Mouse (Mus musculus) T-helper 17 cell (primary cell): ENCODE measurements at regions not wholly inside any gene's neighbourhood (a gene's known extent, or its start where the extent isn't known, plus 50 kb on each side); places are given as distances from the start of the nearest gene placed in this dataset.

ENCODE experiments used
- in situ Hi-C, 2 experiments: fragments of 300-600 bp; cut with MboI, MseI; formaldehyde crosslinking; loops; 1 replicate in 1 of 2; 2 replicates in 1 of 2; pipeline ENCODE4 v1.15.1; 2025; ENCODE audit warnings: high pct_unique_total_duplicates in 2 of 2

DNA sequence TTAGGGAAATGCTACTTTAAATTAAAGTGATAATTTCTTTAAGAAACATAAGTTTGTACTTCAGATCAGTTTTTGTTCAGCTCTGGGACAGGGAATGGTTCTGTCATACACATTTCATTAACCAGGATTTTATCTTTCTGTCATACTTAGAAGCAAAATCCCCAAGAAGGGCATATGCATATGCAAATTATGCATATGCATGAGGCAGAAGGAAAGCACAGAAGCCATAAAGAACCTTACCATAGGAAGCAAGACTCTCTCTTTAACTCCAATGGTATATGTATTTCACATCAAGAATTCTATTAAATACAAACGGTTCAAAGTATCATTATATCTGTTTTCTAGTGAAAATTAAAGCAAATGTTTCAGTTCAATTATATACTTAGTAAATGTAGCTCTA lies 381.5 kb downstream of the Kcnj3 start:
- in situ Hi-C loops: no loop called here

DNA sequence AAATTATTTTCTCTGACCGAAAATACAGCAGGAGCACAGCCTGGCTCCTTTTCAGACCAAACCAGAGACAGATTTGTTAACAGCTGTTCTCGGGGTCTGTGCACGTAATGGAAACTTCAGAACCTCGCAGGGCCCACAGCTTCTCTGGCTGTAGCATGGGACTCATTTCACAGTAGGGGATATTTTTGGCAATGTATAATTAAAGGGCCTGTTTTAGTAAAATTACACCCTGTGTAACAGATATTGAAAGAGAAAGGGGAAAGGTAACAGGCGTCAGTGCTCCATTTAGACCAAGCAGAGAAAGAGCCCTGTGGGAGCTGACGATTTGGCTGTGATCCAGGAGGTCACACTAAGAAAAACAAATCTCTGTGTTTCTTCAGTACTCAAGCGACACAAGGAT lies 382.4 kb downstream of the Kcnj3 start:
- in situ Hi-C loops: no loop called here

DNA sequence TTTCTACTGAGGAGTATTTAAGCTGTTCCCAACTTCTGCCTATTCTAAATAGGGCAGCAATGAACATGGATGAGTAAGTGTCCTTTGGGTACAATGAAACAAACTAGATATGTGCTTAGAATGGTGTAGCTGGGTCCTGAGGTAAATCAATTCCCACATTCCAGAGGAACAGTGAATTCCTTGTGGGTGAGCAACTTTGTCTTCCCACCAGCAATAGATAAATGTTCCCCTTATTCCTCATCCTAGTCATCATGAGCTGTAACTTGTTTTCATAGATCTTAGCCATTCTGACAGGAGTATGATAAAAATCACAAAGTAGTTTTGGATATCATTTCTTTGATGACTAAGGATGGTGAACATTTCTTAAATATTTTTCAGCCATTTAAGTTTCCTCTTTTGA lies 387.0 kb downstream of the Kcnj3 start:
- in situ Hi-C loops: no loop called here

DNA sequence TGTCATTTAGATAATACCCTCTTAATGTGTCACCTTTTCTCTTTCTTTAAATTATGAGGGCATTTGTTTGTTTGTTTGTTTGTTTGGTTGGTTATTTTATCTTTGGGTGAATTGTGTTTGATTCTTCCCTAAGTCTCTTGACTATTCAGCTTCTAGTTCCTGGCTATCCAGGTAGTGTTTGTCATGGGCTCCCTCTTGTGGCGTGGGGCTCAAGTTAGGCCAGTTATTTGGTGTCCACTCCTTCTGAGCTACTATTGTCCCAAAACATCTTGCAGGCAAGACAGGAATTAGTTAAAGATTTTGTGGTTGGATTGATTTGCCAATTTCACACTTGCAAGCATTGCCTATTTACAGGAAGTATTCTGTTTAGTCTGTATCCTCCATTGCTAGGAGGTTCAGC lies 405.8 kb downstream of the Kcnj3 start:
- in situ Hi-C loops: no loop called here

DNA sequence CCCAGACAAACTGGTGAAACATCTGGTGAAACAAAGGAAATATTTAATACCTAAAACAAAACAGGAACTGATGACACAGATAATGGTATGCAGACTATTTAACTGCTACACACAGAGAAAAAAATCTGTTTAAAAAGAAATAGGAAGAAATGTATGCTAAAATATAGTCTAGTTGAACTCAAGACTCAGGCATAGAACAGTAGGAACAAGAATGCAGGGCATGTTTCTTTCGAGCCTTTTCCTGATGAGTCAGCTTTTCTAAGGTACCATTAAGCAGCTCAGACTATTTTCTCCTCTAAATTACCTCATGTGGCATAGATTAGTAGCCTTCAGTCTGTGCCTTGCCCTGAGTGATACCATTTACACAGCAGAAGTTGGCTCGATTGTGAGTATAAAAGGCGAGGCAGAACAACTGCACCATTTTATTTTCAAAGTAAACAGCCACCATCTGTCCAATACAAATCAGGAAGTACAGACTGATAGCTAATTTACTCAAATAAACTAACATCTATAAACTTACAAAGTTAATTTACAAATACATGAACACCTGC lies 411.1 kb downstream of the Kcnj3 start:
- in situ Hi-C loops: no loop called here

DNA sequence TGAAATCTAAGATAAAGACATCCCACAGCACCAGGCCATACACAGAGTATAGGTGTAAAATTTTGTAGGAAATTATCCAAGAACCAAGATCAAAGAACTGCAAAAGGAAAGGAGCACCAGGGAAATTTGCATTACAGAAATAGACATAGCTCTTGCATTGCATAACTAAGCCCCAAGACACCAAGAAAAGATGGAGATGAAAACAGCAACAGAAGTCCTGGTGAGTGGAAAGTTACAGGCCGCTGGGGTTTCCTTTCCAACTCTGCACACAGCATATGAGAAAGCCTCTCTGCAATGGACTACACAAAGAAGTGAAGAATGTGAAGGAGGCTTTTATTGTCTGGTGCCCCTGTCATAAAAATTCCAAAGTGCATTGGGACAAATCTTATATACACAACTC lies 426.7 kb downstream of the Kcnj3 start:
- in situ Hi-C loops: no loop called here

DNA sequence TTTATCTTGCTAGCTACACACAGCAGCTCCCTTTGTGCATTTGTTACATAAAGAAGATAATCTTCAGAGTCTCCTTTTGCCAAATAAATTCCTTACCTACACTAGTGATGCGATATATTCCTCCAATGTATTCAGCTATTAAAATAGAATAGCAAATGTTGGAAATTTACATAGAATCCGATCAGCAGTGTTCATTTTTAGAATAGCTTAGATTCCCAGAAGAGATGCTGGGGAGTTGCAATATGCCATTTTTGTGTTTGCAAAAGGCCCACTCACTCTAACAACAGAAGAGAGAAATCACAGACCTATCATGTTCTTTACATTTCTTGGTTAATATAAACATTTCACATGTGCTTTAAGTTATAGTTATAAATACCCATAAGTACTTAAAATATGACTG lies 454.2 kb downstream of the Kcnj3 start:
- in situ Hi-C loops: loop anchor here in 1 of 2 experiments (10.0 kb wide), 1 partner anchor 1595 kb away; no protein-coding TSS in a partner anchor

DNA sequence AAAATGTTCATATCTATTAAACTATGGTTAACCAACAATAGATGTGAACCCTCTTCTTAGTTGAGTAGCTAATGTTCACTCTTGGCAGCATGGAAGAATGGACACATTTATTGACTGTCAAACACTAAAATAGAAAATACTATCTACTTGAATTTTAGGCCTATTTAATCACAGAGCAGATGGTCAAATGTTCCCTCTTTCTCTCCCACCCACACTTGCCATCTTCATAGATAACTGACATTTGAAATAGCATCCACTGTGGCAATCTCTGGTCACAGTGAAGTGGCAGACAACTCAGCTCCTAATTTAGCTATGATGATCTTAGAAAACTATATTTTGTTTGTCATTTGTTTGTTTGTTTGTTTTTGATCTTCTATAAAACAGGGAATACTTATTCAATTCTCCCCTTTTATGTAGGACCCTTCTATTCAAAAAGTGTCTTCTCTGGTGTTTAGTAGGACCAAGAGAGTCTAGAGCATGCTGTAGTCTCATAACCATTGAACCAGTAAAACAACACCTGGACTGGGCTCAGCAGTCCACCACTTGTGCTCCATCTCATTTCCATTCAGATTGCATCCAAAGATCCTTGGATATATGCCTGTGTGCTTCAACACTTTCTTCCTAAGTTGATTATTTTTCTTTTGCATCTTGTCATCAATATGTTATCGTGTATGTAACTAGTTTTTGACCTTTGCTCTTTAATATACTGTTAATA lies 457.2 kb downstream of the Kcnj3 start:
- in situ Hi-C loops: no loop called here

DNA sequence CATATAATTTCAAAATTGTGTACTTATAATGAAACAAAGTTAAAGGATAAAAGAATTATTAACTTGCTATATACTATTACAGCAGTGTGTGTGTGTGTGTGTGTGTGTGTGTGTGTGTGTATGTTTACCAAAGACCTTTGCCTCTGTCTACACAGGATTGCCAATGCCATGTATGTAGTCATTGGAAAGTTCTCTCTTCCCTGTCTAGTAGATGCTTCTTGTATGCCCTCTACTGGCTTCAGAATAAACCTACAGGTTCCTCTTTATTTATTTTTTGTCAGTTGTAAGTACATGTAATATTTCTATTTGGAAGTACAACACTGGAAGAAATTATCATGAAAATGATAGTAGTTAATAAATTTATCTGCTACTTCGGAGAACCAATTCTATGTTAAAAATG lies 484.5 kb downstream of the Kcnj3 start:
- in situ Hi-C loops: no loop called here
